Mouse (Mus musculus): ENCODE measurements around the gene Pik3cd.

Gene Pik3cd

GRCm38 (mm10) chr4:149604518-149604917, 97.9 kb downstream of the Pik3cd start:
- DNase-seq: no peak

- no peak for DNase-seq
These were observed 98.5 kb downstream of the Pik3cd start for GRCm38 (mm10) chr4:149603860-149604259.

- no peak for DNase-seq
These were observed 100.1 kb downstream of the Pik3cd start for GRCm38 (mm10) chr4:149602236-149602635.

DNA sequence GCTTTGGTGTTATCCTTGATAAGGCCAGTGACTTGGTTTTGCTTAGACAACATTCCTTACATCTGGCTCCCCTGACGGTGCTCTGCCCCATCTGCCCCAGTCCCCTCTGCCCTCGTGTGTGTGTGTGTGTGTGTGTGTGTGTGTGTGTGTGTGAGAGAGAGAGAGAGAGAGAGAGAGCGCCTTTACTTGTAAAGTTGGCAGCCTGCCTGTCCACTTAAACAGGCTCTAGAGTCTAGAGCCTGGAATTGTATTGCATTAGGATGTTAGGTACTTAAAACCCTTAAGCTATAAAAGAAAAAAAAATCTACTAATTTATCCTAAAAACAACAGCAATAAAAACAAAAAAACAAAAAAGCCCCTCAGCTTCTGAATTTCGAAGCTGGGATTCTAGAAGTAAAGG, 100.9 kb downstream of the Pik3cd start:
- DNase-seq: no peak

- DNase-seq: no peak
These were observed 102.2 kb downstream of the Pik3cd start for GRCm38 (mm10) chr4:149600130-149600529.

DNA sequence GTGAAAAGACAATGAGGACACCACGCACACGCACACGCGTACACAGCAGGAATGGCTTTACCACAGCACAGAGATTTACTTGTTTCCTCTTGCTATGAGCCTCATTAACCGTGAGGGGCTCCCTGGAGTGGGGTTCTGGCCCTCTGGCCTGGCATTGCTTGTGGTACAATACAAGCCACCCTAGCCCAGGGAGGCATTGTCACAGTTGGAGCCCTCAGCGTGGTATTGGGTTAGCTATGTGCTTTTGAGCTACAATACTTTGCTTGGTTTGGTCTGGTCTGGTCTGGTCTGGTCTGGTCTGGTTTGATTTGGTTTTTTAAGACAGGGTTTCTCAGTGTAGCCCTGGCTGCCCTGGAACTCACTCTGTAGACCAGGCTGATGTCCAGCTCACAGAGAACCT, 102.8 kb downstream of the Pik3cd start:
- DNase-seq: no peak
